Mouse (Mus musculus) thymus, postnatal 4 days (tissue): ENCODE results near the gene Htt.

Source experiments
- DNase-seq: peaks from one replicate; pipeline ENCODE4 v3.0.0; 2021

The Htt gene

GRCm38 (mm10) chr5:34896697-34897453 lies 135.3 kb downstream of the Htt start:
- DNase-seq: no peak

- no peak for DNase-seq
Measured at GRCm38 (mm10) chr5:34899787-34900469, 138.4 kb downstream of the Htt start.

- no peak for DNase-seq
Measured at GRCm38 (mm10) chr5:34902371-34902770, 140.8 kb downstream of the Htt start.

GRCm38 (mm10) chr5:34902811-34903385 lies 141.4 kb downstream of the Htt start:
- DNase-seq: no peak

GRCm38 (mm10) chr5:34904412-34904811 lies 142.9 kb downstream of the Htt start:
- no peak for DNase-seq

- DNase-seq: no peak
Measured at GRCm38 (mm10) chr5:34907230-34907629, 145.7 kb downstream of the Htt start.

- DNase-seq: peak; percentile 65
Measured at GRCm38 (mm10) chr5:34907910-34908725, 146.6 kb downstream of the Htt start, which contains the start of gene Msantd1. Gene Msantd1, plus strand, starts transcription at chr5:34908012.

- DNase-seq: peak; percentile 64
Measured at GRCm38 (mm10) chr5:34908726-34909633, 147.4 kb downstream of the Htt start.

- DNase-seq: no peak
Measured at GRCm38 (mm10) chr5:34909634-34910503, 148.3 kb downstream of the Htt start.

GRCm38 (mm10) chr5:34910504-34910815 lies 148.9 kb downstream of the Htt start:
- DNase-seq: no peak

GRCm38 (mm10) chr5:34915801-34916200 lies 154.3 kb downstream of the Htt start:
- DNase-seq: peak; percentile 88

- no peak for DNase-seq
Measured at GRCm38 (mm10) chr5:34917234-34917655, 155.7 kb downstream of the Htt start.

GRCm38 (mm10) chr5:34918785-34919184 lies 157.2 kb downstream of the Htt start:
- DNase-seq: no peak

- no peak for DNase-seq
Measured at GRCm38 (mm10) chr5:34922531-34922930, 161.0 kb downstream of the Htt start.

- no peak for DNase-seq
Measured at GRCm38 (mm10) chr5:34923920-34924319, 162.4 kb downstream of the Htt start.

GRCm38 (mm10) chr5:34924519-34924918 lies 163.0 kb downstream of the Htt start:
- no peak for DNase-seq

- no peak for DNase-seq
Measured at GRCm38 (mm10) chr5:34927648-34928047, 166.1 kb downstream of the Htt start.

- DNase-seq: no peak
Measured at GRCm38 (mm10) chr5:34930151-34930975, 168.8 kb downstream of the Htt start.

GRCm38 (mm10) chr5:34931091-34931490 lies 169.6 kb downstream of the Htt start:
- no peak for DNase-seq
